Mouse (Mus musculus): ENCODE data around the gene Map3k6.

The Map3k6 gene

DNA sequence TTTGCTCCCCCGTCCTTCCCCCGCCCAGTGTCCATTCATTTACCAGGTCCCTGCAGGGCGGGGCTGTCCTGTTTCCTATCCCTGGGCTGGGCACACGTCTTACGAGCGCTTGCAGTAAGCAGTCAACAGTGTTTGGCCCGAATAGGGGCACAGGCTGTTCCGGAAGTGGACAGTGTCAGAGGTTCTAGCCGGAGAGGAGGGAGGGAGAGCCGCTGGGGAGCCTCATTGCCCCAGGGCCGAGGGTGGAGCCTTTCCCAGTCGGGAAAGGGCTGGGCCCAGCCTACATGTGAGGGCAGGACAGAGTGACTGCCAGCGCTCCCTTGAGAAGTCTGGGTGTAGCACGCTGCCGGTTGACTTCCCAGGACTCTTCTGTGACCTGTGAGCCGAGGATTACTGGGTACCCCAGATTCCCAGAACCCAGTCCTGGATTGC, at the start of gene Map3k6:
Gene Map3k6, plus strand, starts transcription at position 329 of the 432 bp plus-strand sequence.
- DNase-seq (ENCODE audit: low spot score): peak; percentile 74

DNA sequence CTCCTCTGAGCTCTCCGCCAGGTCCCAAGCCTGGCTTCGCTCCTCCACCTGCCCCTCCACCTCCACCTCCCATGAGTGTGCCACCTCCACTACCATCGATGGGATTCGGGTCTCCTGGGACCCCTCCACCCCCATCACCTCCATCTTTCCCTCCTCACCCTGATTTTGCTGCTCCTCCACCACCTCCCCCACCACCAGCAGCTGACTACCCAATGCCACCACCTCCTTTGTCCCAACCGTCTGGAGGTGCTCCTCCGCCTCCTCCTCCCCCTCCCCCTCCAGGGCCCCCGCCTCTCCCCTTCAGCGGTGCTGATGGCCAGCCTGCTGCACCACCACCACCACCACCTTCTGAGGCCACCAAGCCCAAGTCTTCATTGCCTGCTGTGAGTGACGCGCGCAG, 46.1 kb upstream of the Map3k6 start:
- DNase-seq (ENCODE audit: low spot score): no peak

DNA sequence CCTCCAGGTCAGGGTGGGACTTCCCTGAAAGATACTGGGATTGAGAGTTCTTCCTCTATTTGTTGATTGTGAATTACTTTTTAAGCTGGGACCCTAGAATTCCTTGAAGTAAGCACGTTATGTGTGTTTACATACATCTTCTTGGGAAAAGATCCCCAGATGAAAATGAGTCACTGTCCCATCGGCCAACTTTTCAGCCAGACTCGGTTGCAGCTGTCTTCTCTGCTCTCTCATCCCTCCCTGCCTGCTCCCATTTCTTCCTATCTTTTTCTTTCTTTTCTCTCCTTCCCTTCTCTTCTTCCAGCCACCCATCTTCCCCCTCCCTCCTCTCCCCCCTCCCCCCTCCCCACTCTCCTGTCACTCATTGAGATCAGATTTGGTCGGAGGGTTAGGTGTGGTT, 45.6 kb upstream of the Map3k6 start:
- DNase-seq (ENCODE audit: low spot score): no peak

DNA sequence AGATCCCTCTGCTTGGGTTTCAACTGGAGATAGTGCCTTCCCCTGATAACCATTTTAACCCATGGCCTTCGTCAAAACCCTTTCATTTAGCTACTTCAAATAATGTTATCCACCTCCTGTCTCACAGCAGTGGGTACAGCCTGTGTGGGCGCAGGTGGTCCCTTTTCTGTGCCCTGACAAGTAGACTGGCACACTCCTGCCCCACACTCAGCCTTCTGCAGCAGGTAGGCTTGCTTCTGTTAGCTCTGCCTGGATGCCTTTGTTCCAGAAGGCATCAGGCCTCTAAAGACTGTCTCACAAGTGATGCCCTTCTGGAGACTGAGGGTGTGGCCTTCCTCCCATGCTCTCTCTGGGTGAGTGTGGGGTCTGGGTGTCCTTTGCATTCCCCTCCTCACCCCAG, 44.5 kb upstream of the Map3k6 start:
- no peak for DNase-seq (ENCODE audit: low spot score)

DNA sequence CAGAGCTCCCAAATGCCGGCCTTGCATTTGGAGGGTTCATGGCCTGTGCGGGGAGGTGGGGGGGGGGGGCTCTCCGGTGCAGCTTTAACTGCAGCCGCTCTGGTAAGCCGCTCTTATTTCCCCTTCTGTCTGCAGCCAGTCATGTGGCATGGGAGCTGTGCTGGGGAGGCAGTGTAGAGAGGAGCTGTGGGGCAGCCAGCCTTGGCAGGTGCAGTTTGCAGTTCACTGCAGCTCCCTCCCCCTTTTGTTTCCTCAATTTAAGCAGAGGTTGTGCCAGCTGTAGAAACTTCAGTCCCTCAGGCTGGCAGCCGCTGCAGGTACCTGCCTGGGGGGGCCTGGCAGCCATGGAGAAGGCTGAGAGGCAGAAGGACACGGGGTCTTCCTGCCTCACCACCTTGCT, 43.8 kb upstream of the Map3k6 start:
- no peak for DNase-seq (ENCODE audit: low spot score)

DNA sequence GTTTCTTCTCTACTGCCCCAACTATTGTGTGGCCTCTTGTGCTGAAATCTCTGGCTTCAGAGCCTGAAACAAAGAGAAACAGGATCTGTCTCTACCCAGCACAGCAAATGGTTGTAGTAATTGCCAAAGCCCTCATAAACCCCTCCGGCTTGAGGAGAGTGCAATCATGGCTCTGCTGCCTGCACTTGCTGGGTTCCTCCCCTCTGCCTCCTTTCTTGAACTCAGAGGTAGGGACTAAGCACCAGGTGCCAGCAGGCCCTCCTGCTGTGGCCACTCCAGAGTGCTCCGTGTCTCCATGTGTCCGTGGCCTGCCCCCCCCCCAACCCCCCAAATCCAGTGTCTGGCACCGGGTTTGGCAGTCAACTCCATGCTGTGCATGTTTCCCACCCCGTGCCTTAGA, 43.3 kb upstream of the Map3k6 start:
- no peak for DNase-seq (ENCODE audit: low spot score)

DNA sequence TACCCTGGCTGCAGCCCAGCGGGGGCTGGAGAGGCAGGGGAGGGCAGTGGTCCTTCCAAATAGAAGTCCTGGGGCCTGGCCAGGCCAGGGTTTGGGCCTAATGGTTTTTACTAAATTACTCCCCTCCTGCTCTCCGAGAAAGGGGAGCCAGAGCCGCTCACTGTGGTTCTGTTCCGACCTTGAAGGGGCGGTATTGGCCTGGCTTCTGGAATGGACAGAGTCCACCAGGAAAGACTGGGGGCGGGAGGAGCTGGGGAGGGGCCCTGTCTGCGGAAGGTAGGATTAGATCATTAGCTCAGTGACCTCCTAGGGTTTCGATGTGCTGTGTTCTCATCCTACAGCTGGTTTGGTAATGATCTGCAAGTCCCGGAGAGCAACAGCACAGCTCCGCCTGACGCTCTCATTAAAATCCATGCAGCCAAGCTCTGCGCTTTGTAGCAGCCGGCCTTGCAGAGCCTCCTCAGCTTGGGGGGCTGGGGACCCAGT, 42.8 kb upstream of the Map3k6 start:
- DNase-seq (ENCODE audit: low spot score): no peak

DNA sequence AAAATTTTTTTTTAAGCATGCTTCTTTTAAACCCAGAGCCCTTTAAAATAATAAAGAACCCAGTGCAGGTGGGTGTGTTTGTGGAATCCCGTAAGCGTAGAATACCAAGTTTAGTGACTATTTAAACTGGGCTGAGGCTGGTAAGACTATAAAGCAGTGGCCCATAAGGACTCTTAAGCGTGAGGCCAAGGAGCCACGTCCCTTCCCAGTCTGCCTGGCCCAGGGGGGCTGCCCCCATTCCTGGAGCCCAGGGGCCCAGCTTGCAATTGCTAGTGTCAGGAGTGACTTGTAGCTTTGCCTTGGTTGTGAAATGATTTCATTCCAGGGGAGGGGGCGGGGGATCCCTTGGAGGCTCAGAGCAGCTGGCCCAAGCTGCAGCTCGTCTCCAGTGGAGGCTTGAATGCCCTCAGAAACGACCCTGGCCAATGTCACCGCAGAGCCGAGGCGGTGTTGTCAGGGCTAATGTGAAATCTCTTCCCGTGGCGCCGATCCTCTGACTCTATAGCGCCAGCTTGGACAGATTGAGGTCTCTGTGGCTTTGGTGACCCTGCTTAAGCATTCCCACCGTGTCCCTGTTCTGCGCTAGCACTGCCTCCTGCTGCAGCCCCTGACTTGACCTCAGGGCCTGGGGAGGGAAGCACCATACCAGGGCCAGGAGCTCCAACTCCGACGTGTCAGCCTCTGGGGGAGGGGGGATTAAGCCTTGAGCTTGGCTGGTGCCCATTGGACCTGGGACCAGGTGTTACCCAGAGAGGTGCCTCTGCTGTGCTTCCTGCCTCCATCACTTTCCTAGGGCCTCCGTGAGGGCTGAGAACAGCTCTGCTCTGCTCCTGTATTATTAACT, 42.1 kb upstream of the Map3k6 start:
- no peak for DNase-seq (ENCODE audit: low spot score)

DNA sequence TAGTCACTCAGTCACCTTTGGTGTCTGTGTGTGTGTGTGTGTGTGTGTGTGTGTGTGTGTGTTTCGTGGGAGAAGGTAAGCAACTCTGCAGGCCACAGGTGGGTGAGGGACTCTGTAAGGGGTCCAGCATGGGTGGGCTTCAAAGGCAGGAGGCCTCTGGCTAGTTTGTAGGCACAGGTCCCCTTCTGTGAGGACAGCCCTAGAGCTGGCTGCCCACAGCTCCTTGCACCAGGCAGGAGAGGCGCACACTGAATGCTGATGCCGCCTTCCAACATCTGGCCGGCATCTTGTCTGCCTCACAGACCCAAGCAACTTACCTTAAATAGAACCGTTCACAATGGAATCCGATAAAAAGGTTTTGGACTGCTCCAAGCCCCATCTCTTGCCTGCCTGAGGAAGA, 40.9 kb upstream of the Map3k6 start:
- no peak for DNase-seq (ENCODE audit: low spot score)

DNA sequence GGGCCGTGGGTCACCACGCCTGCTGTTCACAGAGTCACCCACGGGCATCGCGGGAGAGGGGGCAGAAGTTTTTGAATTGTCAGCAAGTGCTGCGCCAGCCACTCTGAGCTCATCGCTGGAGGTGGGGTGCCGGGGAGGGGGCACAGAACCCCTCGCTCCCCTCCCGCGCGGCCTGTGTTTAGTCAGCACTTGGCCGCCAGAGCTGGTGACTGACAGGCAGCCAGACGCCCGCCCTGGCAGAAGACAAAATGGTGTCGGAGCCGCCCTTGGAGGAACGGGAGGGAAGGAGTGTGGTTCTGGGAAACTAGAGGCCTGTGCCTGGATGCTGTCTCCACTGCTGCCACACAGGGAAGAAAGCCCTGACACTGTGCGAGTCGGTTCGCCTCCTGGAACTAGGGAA, 40.3 kb upstream of the Map3k6 start:
- DNase-seq (ENCODE audit: low spot score): no peak

DNA sequence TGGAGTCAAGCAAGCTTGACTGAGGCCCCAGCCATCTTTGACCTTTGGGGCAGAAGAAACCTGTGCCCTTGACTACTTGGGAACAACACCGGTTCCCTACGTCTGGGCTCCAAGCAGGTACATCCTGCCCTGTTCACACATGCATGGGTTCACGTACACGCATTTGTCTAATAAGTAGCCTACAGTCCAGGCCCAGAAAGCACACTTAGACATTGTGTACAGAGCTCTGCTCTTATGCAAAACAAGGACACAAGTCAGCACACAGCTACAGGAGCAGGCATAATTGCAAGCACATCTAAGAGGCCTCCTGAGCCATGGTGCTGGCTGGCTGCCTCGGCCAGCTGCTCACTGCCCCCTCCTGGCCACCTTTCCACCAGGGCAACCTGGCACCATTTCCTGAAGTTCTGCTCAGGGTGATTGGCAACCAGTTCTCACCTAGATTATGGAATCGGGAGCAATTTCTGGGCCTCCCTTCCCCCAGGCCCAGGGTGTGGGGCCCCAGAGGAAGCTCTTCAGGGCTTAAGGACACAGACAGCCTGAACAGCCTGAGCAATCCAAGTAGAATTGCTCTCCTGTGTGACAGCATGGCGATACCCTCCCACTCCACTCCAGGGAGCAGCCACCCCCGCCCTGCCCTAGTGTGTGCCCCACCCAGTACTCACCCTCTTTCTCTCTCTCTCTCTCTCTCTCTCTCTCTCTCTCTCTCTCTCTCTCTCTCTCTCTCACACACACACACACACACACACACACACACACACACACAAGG, 39.4 kb upstream of the Map3k6 start:
- peak; percentile 61 for DNase-seq (ENCODE audit: low spot score)

DNA sequence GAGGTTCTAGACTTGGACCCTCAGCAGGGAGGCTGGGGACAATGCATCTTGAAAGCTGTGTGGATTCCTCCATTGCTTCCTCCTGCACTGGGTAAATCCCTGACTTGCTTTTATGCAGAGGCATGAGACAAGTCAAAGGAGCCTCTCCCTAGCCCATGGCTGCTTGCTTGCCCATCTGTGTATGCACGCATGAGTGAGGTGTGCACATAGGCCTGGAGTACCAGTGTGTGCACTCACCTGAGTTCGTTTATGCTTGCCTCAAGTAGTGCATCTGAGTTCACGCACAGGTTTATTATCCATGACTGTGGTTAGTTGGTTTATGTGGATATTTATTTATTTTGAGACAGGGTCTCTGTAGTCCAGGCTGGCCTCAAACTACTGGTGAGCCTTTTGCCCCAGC, 38.4 kb upstream of the Map3k6 start:
- DNase-seq (ENCODE audit: low spot score): no peak

DNA sequence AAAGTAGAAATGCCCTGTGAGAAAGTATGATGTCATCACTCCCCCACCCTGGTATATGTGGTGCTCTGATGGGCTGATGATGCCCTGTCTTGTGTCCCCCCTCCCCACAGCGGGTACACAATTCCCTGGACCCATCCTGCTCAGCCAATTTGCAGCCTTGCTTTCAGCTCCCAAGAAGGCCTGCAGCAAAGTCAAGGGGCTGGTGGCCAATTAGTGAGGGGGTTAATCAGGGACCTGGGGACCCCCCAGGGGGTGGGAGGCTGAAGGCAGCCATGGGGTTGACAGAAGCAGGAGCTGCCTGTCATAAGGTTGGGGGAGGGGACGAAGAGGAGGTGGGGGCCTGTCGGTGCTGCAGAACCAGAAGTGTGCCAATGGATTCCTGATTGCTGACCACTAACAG, 37.0 kb upstream of the Map3k6 start:
- DNase-seq (ENCODE audit: low spot score): no peak

DNA sequence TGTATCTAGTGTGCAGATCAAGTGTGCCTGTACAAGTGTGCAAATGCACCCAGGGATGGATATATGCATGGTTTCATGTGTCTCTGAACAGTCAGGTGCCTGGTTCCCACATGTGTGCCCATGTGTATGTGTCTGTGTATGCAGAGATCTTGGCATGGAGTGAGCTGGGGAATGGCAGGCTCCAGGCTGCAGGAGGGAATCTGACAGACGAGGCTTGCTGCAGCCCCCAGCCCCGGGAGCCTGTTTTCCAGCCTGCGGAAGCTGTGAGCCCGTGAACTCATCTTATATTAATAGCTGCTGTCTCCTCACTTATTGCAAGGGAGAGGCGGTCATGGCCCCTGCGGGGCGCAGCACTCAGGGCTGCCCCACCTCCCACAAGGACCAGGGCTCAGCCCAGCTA, 36.2 kb upstream of the Map3k6 start:
- no peak for DNase-seq (ENCODE audit: low spot score)

DNA sequence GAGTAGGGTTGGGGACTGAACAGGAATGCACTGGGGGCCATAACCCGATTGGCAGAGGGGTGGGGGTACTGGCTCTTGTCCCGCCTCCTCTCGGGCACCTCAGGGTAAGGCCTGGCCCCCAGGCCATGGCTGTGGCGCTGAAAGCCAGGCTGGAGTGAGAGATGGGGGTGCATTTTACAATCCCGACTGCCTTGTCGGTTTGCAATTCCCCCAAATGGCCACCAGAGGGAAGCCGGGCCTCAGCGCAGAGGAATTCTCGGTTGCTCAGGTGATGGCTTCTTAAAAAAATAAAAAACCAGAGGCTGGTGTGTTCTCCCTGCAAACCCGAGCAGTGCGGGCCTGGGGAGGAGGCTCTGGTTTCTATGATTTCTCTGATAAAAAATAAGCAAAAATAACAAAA, 31.3 kb upstream of the Map3k6 start:
- no peak for DNase-seq (ENCODE audit: low spot score)

DNA sequence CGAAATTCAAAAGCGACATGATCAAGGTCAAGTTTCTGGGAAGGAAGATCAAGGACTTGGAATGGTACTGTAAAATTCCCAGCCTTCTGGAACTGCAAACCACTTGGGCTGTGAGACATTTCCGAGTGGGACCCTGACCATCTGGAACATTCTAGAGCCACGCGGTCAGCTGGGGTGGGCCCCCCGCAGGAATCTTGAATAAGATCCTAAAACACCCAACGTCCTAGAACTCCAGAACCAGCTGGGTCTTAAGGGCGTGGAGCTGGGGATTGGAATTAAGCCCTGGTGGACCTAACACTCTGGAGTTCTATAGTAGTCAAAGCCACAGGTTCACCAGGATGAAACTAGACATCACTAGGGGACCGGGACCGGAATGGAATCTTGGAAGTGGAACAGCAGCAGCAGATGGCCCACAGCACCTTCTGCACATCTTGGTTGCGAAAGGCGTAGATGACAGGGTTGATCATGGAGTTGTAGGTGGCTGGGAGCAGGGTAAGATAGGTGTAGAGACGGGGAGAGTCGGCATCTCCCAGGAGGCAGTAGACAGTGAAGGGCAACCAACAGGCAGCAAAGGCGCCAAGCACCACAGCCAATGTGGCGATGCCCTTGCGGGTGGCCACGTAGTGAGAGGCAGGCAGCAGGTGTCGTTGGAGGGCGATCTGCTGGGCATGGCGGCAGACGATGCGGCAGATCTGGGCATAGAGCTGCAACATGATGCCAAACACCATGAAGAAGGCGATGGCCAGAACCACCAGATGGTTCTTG, 30.4 kb upstream of the Map3k6 start:
- DNase-seq (ENCODE audit: low spot score): no peak

DNA sequence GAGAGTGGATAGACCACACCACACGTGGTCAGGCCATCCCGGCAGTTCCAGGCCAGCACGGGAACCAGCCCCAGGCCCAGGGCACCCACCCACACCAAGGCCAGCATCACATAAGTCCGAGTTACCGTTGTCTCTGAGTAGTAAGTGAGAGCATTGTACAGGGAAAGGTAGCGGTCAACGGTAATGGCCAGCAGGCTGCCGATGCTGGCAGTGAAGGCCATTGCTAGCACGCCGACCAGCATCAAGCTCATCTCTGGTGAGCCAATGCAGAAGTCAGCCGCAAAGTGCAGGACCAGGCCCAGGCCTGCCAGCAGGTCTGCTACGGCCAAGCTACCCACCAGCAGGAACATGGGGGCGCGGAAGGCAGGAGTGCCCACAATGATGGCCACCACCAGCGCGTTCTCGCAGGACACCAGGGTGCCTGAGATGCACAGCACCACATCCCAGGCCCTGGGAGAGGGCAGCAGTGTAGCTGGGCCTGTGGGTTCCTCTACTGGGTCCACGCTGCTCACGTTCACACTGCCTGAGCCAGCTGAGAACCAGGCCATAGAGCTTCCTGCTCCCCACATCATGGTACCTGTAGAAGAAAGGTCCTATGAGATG, 29.7 kb upstream of the Map3k6 start:
- no peak for DNase-seq (ENCODE audit: low spot score)

DNA sequence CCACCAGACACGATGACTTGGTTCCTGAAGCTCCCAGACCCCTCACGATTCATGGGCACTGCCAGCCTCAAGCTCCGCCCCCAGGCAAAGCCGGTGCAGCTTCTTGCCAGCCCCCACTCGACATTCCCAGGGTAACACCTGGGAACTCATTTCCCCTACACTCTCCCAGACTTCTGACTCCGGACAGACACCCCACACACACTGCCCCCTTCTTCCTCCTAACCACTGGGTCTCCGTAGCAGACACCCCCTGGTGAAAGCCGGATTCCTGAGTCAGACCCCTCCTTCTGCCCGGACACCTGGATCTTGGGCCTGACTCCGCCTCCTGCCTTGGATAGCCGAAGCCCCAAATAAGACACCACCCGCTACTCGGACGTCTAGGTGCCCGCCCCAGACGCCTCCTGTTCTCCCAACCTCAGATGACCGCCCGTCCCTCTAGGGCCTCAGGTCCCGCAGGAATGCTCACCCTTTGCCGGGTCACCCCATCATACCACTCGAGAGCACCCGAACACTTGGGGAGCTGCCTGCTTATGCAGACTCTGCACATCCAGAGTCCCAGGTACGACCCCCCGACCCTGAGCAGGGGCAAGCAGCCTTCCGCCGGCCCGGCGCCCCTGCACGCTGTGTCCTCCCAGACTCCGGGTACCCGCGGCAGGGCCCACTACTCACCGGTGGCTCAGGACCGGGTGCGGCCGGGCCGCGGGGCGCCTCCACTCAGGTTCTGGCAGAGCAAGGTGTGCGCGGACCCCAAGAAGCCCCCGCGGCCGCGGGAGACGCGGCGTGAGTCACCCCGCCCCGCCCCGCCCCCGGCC, 28.7 kb upstream of the Map3k6 start, which contains the start of the genes Cd164l2 and Gpr3:
Gene Cd164l2, plus strand, starts transcription at position 381 of the 811 bp plus-strand sequence.
Gene Gpr3, minus strand, starts transcription at position 786 of the 811 bp plus-strand sequence.
- no peak for DNase-seq (ENCODE audit: low spot score)

DNA sequence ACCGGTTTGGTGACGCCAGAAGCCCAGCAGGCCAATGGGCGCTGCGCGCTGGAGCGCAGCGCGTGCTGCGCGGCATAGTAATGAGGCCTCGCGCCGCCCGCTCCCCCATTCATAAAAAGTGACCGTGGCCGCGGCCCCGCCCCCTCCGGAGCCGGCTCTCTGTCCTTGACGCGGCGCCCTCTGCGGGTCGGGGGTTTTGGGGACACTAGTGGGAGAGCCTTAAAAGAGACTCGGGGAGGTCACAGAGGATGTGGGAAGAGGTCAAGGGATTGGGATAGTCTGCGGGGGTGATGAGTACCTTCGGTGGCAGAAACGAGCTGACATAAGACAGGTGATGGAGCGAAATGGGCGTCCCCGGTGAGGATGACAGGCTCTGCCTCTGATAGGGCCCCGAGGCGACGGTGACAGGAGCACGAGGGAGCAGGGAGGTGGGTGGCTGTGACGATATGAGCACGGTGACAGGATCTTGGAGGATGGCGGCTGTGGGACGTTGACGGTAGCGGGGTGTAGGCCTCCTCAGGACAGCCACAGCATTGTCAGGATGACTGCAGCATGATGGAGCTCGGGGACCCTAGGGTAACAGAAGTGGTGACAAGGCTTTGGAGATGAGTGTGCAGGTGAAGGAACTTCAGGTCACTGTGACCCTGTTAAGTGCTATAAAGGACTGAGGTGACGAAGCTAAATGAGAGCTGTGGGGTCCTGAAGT, 27.9 kb upstream of the Map3k6 start:
- peak; percentile 65 for DNase-seq (ENCODE audit: low spot score)

DNA sequence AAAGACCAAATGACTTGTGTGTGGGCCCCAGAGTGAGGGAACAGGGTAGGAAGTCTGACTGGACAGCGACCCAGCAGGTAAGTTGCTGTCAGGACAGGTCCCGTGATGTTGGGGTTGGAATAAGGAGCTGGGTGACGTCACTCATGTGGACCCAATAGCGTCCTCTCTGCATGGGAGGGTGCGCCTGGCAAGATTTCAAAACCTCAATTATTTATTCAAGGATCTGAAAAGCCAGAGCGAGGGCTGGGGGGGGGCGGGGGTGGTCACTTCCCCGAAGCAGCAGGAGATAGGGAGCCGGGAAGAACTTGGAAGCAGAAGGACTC, 27.4 kb upstream of the Map3k6 start:
- DNase-seq (ENCODE audit: low spot score): no peak

DNA sequence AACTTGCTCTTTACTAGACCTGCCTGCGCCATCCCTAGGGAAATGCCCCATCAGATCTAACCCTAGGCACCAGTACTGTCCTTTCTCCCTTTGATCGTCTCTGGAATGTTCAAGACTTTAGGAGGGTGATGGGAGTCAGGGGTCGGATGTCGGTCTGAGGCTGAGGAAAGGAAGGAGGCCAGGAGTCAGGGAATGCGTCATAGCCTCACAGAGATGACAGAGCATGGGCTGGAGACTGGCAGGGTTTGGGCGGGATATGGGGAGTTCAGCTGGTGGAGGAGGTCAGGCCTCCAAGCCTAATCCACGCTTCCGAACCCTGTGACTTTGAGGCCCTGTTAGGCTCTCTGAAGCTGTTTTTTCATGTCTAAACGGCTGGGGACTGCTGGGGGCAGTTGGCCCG, 27.0 kb upstream of the Map3k6 start:
- no peak for DNase-seq (ENCODE audit: low spot score)
